In genomic region chr2:73264611-73265195, GRCm38 (mm10) we compare ENCODE assay signal across 10 mouse cellular contexts. TPM values are rescaled to one million over a fixed set of nuclear protein-coding genes. Genes with fewer than 3 reads are reported as not detected.
A peak's percentile ranks its signal among the peaks of the same experiment; 100 is the strongest.
DNase-seq lines count a peak whose midpoint lies in the region; ATAC-seq and TF ChIP-seq lines count a peak whose summit lies in the region.
"Had no signal": no experiment of that assay in that cellular context is flagged by ENCODE, and none has a peak within 500 bp of the region (broad histone marks: within the 10 kb centered on the region; RNA-seq: fewer than 3 reads in every experiment).

No protein-coding gene starts in this region.

- WGBS in lung, embryonic 14.5 days, result 8% methylated on average over 11 of the region's 11 CpGs
- WGBS in forebrain, embryonic 10.5 days, result 4% methylated on average over 11 of the region's 11 CpGs
- WGBS in intestine, postnatal 0 days, result 10% methylated on average over 11 of the region's 11 CpGs
- 27% methylated on average over 11 of the region's 11 CpGs for WGBS in olfactory bulb, adult 2 months

- TF ChIP-seq CTCF in lung, embryonic 14.5 days (IDR thresholded peaks at IDR 0.05; ENCODE audit: low read depth), result no peak
- TF ChIP-seq CTCF in intestine, postnatal 0 days (IDR thresholded peaks at IDR 0.05; ENCODE audit: low read depth), result no peak
- TF ChIP-seq CTCF in olfactory bulb, adult 2 months (IDR thresholded peaks at IDR 0.05; ENCODE audit: insufficient read depth, low read depth, low read length), result no peak

- 0 out of 2 replicates have a peak, but pooled peaks have one; percentile 28 for TF ChIP-seq POLR2A in olfactory bulb, adult 2 months (IDR thresholded peaks at IDR 0.05; ENCODE audit: insufficient read depth, low read depth, low read length)

- H3K9ac ChIP-seq in lung, embryonic 14.5 days, result no peak overlapping the region
- no peak overlapping the region for H3K9ac ChIP-seq in intestine, postnatal 0 days (ENCODE audit: low read depth, low read length)

- peaks cover 6% of the 10 kb centered on the region; the same call in 1 of the 2 replicates for H3K4me1 ChIP-seq in lung, embryonic 14.5 days (ENCODE audit: insufficient read depth)
- H3K4me1 ChIP-seq in forebrain, embryonic 10.5 days, result peaks cover 47% of the 10 kb centered on the region
- peaks cover 4% of the 10 kb centered on the region; the same call in 1 of the 2 replicates for H3K4me1 ChIP-seq in intestine, postnatal 0 days (replicated peaks; ENCODE audit: control insufficient read depth, insufficient read depth, low read length)
- H3K4me1 ChIP-seq in olfactory bulb, adult 2 months (ENCODE audit: control insufficient read depth, insufficient read depth, low read length), result peaks cover 26% of the 10 kb centered on the region

- peak overlapping the region; percentile 89 for H3K4me2 ChIP-seq in lung, embryonic 14.5 days
- peak overlapping the region; percentile 64; the same call in 1 of the 2 replicates for H3K4me2 ChIP-seq in intestine, postnatal 0 days (replicated peaks; ENCODE audit: low read depth)

- peak; percentile 10; the same call in 1 of the 2 replicates for ATAC-seq in lung, embryonic 14.5 days (ENCODE audit: insufficient read depth)
- ATAC-seq in intestine, postnatal 0 days, result no peak

- H3K27ac ChIP-seq in lung, embryonic 14.5 days (ENCODE audit: low read depth), result no peak overlapping the region
- H3K27ac ChIP-seq in forebrain, embryonic 10.5 days, result no peak overlapping the region
- H3K27ac ChIP-seq in intestine, postnatal 0 days (ENCODE audit: low read depth, low read length), result no peak overlapping the region
- H3K27ac ChIP-seq in olfactory bulb, adult 2 months (ENCODE audit: insufficient read depth, low read depth, low read length), result peak overlapping the region; percentile 80

- H3K9me3 ChIP-seq in lung, embryonic 14.5 days (ENCODE audit: low read depth, low read length), result no peaks in the 10 kb centered on the region
- H3K9me3 ChIP-seq in forebrain, embryonic 10.5 days, result no peaks in the 10 kb centered on the region
- H3K9me3 ChIP-seq in intestine, postnatal 0 days (ENCODE audit: control insufficient read depth), result no peaks in the 10 kb centered on the region

- DNase-seq in lung, embryonic 14.5 days, result peak; percentile 14
- DNase-seq in lung, postnatal 4 days, result no peak
- DNase-seq in forebrain, embryonic 10.5 days (ENCODE audit: extremely low spot score, low spot score), result peak; percentile 28
- no peak for DNase-seq in cerebellum, adult 18-20 months
- DNase-seq in spleen, postnatal 10 days (ENCODE audit: low spot score in 2 of 2), result no peak
- no peak for DNase-seq in kidney, postnatal 14 days
- DNase-seq: cerebellum, adult 8-10 months had no signal

- no peaks in the 10 kb centered on the region for H3K36me3 ChIP-seq in lung, embryonic 14.5 days (ENCODE audit: insufficient read depth)
- H3K36me3 ChIP-seq in forebrain, embryonic 10.5 days (replicated peaks), result no peaks in the 10 kb centered on the region
- no peaks in the 10 kb centered on the region for H3K36me3 ChIP-seq in intestine, postnatal 0 days (ENCODE audit: control insufficient read depth, insufficient read depth)

- peak overlapping the region; percentile 43 for H3K4me3 ChIP-seq in lung, embryonic 14.5 days (ENCODE audit: low read depth, low read length)
- H3K4me3 ChIP-seq in forebrain, embryonic 10.5 days, result peak overlapping the region; percentile 52
- peak overlapping the region; percentile 40; the same call in 1 of the 2 replicates for H3K4me3 ChIP-seq in intestine, postnatal 0 days (ENCODE audit: low read depth, low read length)
- H3K4me3 ChIP-seq in olfactory bulb, adult 2 months (ENCODE audit: insufficient read depth, low read depth, low read length), result peak overlapping the region; percentile 52

- peaks cover 69% of the 10 kb centered on the region for H3K27me3 ChIP-seq in lung, embryonic 14.5 days (ENCODE audit: insufficient read depth, low read length)
- peaks cover 82% of the 10 kb centered on the region for H3K27me3 ChIP-seq in forebrain, embryonic 10.5 days (ENCODE audit: poor library complexity, severe bottlenecking)
- H3K27me3 ChIP-seq in intestine, postnatal 0 days (replicated peaks; ENCODE audit: control insufficient read depth, insufficient read depth, low read length), result peaks cover 69% of the 10 kb centered on the region

RNA-seq across cellular contexts. Expression of gene Sp9, which starts 7.0 kb away (rescaled TPM):
- not detected in 2 replicates for polyA plus RNA-seq in lung, embryonic 14.5 days (2014; fragmentation: Nextera tagmentation; extraction: Ambion mirVana)
- polyA plus RNA-seq in forebrain, embryonic 10.5 days (2016; fragmentation: Nextera tagmentation; extraction: Ambion mirVana), result 0.94 and 1.1 TPM in 2 replicates
- not detected in 2 replicates for polyA plus RNA-seq in intestine, postnatal 0 days (2015; fragmentation: Nextera tagmentation; extraction: Ambion mirVana)
- polyA plus RNA-seq in olfactory bulb, adult 2 months (2012; ENCODE audit: insufficient read depth, insufficient read length, low replicate concordance, missing spikeins), result not detected in 2 replicates
- polyA plus RNA-seq: stomach, embryonic 14.5 days had no signal

RNA-seq across cellular contexts. Expression of gene Ola1, which starts 46.0 kb away (rescaled TPM):
- 79.2 and 80.9 TPM in 2 replicates for polyA plus RNA-seq in lung, embryonic 14.5 days (2014; fragmentation: Nextera tagmentation; extraction: Ambion mirVana)
- 111 and 112 TPM in 2 replicates for polyA plus RNA-seq in forebrain, embryonic 10.5 days (2016; fragmentation: Nextera tagmentation; extraction: Ambion mirVana)
- 42.3 and 43.3 TPM in 2 replicates for polyA plus RNA-seq in intestine, postnatal 0 days (2015; fragmentation: Nextera tagmentation; extraction: Ambion mirVana)
- 370 TPM in 1 of 2 replicates, not detected in the other for polyA plus RNA-seq in olfactory bulb, adult 2 months (2012; ENCODE audit: insufficient read depth, insufficient read length, low replicate concordance, missing spikeins)

RNA-seq across cellular contexts. Expression of gene Scrn3, which starts 47.7 kb away (rescaled TPM):
- polyA plus RNA-seq in lung, embryonic 14.5 days (2014; fragmentation: Nextera tagmentation; extraction: Ambion mirVana), result 15.0 and 15.9 TPM in 2 replicates
- 12.8 and 13.8 TPM in 2 replicates for polyA plus RNA-seq in forebrain, embryonic 10.5 days (2016; fragmentation: Nextera tagmentation; extraction: Ambion mirVana)
- polyA plus RNA-seq in intestine, postnatal 0 days (2015; fragmentation: Nextera tagmentation; extraction: Ambion mirVana), result 7.8 and 8.7 TPM in 2 replicates
- not detected in 2 replicates for polyA plus RNA-seq in olfactory bulb, adult 2 months (2012; ENCODE audit: insufficient read depth, insufficient read length, low replicate concordance, missing spikeins)

RNA-seq across cellular contexts. Expression of gene Cir1, which starts 47.8 kb away (rescaled TPM):
- polyA plus RNA-seq in lung, embryonic 14.5 days (2014; fragmentation: Nextera tagmentation; extraction: Ambion mirVana), result 20.9 and 23.8 TPM in 2 replicates
- 13.3 and 14.0 TPM in 2 replicates for polyA plus RNA-seq in forebrain, embryonic 10.5 days (2016; fragmentation: Nextera tagmentation; extraction: Ambion mirVana)
- 17.1 and 19.9 TPM in 2 replicates for polyA plus RNA-seq in intestine, postnatal 0 days (2015; fragmentation: Nextera tagmentation; extraction: Ambion mirVana)
- polyA plus RNA-seq in olfactory bulb, adult 2 months (2012; ENCODE audit: insufficient read depth, insufficient read length, low replicate concordance, missing spikeins), result not detected in 2 replicates

Comparison
In these comparisons a context has a peak if more than half of its experiments do, and no peak if none do; other contexts are left out.
1. DNase-seq: peak in lung, embryonic 14.5 days (single experiment) and forebrain, embryonic 10.5 days (single experiment); none in lung, postnatal 4 days (0 of 2), cerebellum, adult 18-20 months (0 of 2), spleen, postnatal 10 days (0 of 2) and kidney, postnatal 14 days (single experiment).
2. Peak in every context shown above with its lines, with median percentiles within 50 percentile points of each other: H3K4me3 ChIP-seq.